Mouse (Mus musculus) inflammation-experienced regulatory T-cells (primary cell): Measurements from ENCODE around the gene Dab2ip. TPM values are rescaled to one million over a fixed set of nuclear protein-coding genes. Genes with fewer than 3 reads are reported as not detected.

Source experiments
- polyA plus RNA-seq, 2 experiments: library from polyadenylated mRNA; unstranded; fragments of 100-300 nt; shearing (Covaris generic); gene quantifications; one replicate each; pipeline ENCODE4 v1.2.1; 2017

Gene Dab2ip
- 1 to 10 TPM; 1.0 to 2.6 TPM for polyA plus RNA-seq

GRCm38 (mm10) chr2:35557911-35558825 is at the start of gene Dab2ip:
Gene Dab2ip, plus strand, starts transcription at chr2:35558266.

Other genes with a start within 250 kb of the Dab2ip start
- gene Stom, start 221.3 kb upstream of the Dab2ip start, polyA plus RNA-seq: 1 to 10 TPM in 1 of 2 experiments, under 1 TPM in 1; 0.86 to 4.4 TPM
- gene 4930568D16Rik, start 190.5 kb upstream of the Dab2ip start, polyA plus RNA-seq: under 1 TPM; 0.17 to 0.77 TPM
- gene 4930402F06Rik, start 161.1 kb upstream of the Dab2ip start, polyA plus RNA-seq: under 1 TPM in 1 of 2 experiments, not detected in 1; 0.19 TPM
- 10 to 100 TPM; 16.6 to 18.5 TPM for gene Ggta1, start 95.0 kb upstream of the Dab2ip start, polyA plus RNA-seq